In genomic region chr3:55927343-55927742, GRCm38 (mm10) we compare ENCODE assay signal across 15 mouse cellular contexts.
"Had no signal": no experiment of that assay in that cellular context is flagged by ENCODE, and none has a peak within 500 bp of the region (broad histone marks: within the 10 kb centered on the region; RNA-seq: fewer than 3 reads in every experiment).

No protein-coding gene starts in this region.

- H3K36me3 ChIP-seq: stomach, embryonic 15.5 days had no signal

- H3K4me1 ChIP-seq: neural tube, embryonic 12.5 days; stomach, embryonic 15.5 days had no signal

- DNase-seq: retina, postnatal 1 day; right cerebral cortex, adult 18-20 months; right cerebral cortex, postnatal 14 days; right cerebral cortex, postnatal 25 days; right cerebral cortex, postnatal 4 days; spleen, adult 18-20 months; thymus, adult 18-20 months; thymus, adult 2 months; thymus, postnatal 14 days; thymus, postnatal 25 days; thymus, postnatal 36 days; thymus, postnatal 4 days had no signal

- H3K9ac ChIP-seq: neural tube, embryonic 12.5 days; stomach, embryonic 15.5 days had no signal

- H3K9me3 ChIP-seq: neural tube, embryonic 12.5 days; stomach, embryonic 15.5 days had no signal

- H3K27ac ChIP-seq: neural tube, embryonic 12.5 days; stomach, embryonic 15.5 days; stomach, postnatal 0 days had no signal

- H3K4me2 ChIP-seq: neural tube, embryonic 12.5 days; stomach, embryonic 15.5 days had no signal

- H3K27me3 ChIP-seq: neural tube, embryonic 12.5 days; stomach, embryonic 15.5 days had no signal

- H3K4me3 ChIP-seq: neural tube, embryonic 12.5 days; stomach, embryonic 15.5 days had no signal
